Mouse (Mus musculus) spleen, postnatal 36 days (tissue): ENCODE measurements around the gene Rnf213.
A peak's percentile ranks its signal among the peaks of the same experiment; 100 is the strongest.

Source experiments
- DNase-seq, 2 experiments: peaks; one replicate each; pipeline ENCODE4 v3.0.0; 2022; ENCODE audit warnings: low spot score in 2 of 2, mixed read lengths in 1 of 2

Gene Rnf213

GRCm38 (mm10) chr11:119435880-119436872 is 43.3 kb downstream of the Rnf213 start:
- peak; percentile 75 to 76 for DNase-seq

DNA sequence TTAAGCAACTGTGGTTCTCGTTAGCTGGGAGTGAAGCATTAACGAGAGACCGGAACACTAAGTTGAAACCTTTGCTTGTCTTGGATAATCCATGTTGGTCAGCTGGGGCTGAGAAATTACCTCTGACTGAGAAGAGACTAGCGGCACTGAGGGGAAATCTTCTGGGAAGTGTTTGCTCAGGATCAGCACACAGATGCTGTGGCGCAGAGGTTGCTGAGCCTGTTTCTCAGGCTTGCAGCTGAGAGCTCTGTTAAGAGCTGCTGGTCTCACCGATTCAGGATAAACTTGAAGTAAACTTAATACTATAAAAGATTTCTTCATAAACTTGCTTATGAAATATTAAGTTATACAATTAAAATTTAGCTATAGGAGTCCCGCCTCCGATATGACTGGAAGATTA is 45.9 kb downstream of the Rnf213 start:
- no peak for DNase-seq

DNA sequence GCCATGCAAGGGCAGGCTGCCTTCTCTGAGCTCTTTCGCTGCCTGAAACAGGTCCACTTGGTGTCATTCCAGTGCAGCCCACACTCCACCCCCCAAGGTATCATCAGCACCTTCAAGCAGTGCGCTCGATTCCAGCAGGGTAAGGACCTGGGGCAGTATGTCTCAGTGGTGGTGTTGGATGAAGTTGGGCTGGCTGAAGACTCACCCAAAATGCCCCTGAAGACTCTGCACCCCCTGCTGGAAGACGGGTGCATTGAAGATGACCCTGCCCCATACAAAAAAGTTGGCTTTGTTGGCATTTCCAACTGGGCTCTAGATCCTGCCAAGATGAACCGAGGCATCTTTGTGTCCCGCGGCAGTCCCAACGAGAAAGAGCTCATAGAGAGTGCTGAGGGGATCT is 49.3 kb downstream of the Rnf213 start:
- DNase-seq, result no peak

DNA sequence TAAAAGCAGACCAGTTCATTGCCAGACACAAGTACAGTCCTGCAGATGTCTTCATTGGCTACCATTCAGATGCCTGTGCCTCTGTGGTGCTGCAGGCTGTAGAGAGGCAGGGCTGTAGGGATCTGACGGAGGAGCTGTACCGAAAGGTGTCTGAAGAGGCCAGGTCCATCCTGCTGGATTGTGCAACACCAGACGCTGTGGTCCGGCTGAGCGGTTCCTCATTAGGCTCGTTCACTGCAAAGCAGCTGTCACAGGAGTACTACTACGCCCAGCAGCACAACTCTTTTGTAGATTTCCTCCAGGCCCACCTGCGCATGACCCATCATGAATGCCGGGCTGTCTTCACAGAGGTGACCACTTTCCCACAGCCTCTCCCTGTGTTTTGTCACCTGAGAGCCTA is 50.5 kb downstream of the Rnf213 start:
- no peak for DNase-seq

DNA sequence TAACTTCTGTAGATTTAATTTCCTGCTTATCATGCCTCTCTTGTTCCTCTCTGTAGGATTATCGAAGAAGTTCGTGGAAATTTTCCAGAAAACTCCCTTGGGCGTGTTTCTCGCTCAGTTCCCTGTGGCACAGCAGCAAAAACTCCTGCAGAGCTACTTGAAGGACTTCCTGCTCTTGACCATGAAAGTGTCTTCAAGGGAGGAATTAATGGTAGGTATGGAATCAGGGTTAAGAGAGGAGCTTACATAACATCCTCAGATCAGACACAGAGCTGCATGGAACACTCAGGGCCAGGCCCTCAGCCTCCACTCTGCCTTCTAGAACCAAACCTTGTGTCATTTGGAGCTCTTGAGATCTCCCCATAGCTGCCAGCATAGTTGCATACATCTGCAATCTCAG is 63.2 kb downstream of the Rnf213 start:
- DNase-seq, result no peak

DNA sequence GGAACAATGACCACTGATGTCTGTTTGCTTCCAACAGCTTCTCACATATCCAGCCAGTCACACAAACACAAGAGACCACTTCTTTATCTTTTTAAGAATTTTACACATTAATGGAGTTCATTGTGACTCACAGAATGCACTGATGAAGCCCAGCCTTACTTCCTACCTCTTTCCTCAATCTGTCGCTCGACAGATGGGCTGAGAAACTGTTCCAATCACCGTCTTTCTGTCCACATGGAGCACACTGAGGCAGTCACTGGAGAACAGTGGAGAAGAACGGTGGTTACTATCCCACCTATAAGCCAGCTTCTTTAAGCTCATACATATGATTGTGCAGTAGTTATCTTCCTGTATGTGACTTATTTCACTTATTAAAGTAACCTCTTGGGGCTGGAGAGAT is 85.0 kb downstream of the Rnf213 start:
- no peak for DNase-seq

DNA sequence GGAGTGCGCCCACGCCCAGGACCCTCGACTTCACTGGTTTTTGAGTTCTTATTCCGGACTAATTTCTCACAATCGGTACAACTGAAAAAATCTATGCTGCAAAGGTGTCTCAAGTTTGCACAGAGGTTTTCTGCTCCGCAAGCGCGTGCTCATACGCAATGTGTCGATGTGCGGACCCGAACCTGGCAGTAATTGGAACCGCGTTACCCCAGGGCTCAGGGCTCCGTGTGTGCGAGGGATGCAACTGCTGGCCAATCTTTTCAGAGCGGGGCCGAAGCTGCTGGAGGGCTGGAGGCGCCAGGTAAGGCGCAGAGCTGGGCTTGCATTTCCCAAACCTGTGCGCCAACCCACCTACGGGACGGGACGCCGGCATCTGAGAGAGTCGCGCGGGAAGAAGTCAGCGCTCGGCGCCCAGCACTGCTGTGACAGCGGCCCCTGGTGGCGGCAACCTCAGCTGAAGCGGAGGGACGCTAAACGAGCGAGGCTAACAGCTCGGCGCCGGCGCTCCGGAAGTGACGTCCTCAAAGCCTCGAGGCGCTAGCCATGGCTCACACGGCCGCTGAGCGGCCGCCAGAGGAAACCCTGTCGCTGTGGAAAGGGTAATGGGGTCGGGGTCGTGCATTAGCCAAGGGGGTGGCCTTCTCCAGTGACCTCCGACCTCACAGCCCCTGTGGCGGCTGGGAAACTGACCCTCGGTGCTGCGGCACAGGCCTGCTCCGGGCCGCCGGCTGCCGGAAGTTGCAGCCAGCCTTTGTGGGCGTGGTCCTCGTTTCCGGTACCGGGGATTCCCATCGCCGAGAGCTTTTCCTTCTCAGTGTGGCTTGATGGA is 98.2 kb downstream of the Rnf213 start, which contains the start of gene Endov:
TSS of gene Endov (plus strand) at position 487 of the 829 bp plus-strand sequence.
- DNase-seq, result peak; percentile 95

- no peak for DNase-seq
These were observed 98.8 kb downstream of the Rnf213 start for GRCm38 (mm10) chr11:119491690-119492087.

GRCm38 (mm10) chr11:119492830-119493229 is 99.9 kb downstream of the Rnf213 start:
- no peak for DNase-seq

GRCm38 (mm10) chr11:119493516-119493915 is 100.6 kb downstream of the Rnf213 start:
- DNase-seq, result no peak

DNA sequence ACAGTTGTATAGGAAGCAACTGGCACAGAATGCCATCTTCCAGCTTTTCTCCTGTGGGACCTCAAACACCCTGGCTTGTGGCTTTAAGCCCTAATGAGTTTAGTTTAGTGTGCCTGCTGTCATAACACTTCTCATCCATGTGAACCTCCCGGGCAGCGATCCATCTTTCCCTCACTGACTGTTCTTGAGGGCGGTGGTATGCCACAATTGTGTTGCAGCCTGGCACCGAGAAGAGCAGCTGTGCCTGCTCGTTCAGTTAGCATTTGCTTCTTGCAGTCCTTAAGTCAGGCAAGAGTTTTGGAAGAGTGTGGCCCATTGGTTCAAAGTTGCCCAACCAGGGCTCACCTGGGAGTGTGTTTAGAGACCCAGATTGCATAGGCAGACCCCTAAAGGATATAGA is 103.2 kb downstream of the Rnf213 start:
- DNase-seq, result no peak

DNA sequence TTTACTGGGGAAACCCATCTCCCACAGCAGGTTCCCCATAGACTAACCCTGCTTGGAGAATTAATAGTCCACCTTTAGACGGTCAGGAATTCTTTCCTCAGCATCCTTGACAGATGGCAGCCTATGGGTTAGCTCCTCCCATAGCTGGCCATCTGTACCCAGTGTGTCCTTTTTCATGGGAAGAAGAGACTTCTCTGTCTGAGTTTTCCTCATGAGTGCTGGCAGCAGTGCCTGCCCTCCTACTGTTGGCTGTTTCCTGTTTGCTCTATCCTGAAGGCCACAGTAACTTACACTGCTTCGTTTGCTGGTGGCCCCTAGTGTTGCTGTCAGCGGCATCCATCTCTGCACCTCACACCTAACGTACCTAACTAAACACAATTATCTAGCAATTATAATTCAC is 104.6 kb downstream of the Rnf213 start:
- no peak for DNase-seq

- DNase-seq, result no peak
These were observed 106.4 kb downstream of the Rnf213 start for GRCm38 (mm10) chr11:119499297-119499696.

- no peak for DNase-seq
These were observed 107.1 kb downstream of the Rnf213 start for GRCm38 (mm10) chr11:119500011-119500410.

DNA sequence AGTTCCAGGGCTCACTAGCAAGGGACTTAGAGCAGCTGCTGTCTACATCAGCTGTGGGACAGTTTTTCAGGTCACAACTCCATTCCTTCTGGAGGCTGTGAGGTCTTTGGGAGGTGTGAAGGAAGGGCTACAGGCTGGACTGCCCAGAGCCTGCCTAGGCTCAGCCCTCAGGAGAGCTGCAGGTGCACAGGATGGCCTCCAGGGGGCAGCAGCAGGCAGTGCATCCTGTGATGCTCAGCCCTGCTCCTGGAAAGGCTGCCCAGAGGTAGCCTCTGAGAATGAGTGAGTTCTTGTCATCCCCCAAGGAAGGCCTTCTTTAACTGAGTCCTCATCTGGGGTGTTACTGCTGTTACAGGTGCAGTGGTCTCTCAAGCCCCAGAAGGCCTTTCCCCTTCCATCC is 110.8 kb downstream of the Rnf213 start:
- peak; percentile 32 to 48 for DNase-seq

DNA sequence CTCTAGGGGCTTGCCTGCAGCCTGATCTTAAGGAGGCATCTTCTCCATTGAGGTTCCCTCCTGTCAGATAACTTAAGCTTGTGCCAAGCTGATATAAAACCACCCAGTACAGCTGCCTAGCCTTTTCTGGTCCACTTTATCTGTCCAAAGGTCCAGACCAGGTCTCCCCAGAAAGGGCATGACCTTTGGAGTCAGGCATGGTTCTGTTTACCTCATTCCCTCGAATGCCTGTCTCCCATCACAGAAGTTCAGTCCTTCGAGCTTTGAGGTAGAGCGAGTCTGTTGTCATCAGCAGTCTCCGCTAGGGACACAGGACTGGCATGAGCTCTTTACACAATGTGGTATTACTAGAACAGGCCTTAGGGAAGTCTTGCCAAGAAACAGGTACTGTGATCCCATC is 113.5 kb downstream of the Rnf213 start:
- no peak for DNase-seq

- no peak for DNase-seq
These were observed 114.9 kb downstream of the Rnf213 start for GRCm38 (mm10) chr11:119507772-119508171.

DNA sequence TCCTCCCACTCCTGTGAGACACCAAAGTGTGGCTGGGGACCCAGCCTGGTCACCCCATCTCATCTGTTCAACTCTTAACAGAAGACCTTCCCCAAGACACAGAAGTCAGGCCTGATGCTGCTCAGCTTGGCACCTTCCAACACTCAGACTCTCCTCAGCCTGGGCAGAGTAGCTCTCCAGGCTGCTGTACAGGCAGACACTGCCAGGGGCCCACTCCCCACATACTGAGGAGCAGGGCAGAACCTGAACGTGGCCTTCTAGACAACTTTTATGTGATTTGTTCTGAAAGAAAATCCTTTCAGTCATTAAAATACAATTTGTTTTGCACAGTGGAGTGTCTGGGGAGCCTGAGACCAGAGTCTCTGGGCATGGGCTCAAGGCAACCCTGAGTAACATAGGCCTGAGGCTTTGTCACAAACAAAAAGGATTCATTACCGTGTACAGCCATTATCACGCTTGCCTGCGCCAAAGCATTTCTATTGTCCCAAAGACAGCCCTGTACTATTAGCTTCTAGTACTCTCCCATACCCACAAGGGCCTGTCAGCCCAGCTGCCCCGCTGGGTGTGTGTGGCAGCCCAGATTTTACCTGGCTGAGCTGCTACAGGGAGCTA is 116.4 kb downstream of the Rnf213 start:
- DNase-seq, result no peak

GRCm38 (mm10) chr11:119513038-119513659 is 120.2 kb downstream of the Rnf213 start:
- DNase-seq, result no peak

DNA sequence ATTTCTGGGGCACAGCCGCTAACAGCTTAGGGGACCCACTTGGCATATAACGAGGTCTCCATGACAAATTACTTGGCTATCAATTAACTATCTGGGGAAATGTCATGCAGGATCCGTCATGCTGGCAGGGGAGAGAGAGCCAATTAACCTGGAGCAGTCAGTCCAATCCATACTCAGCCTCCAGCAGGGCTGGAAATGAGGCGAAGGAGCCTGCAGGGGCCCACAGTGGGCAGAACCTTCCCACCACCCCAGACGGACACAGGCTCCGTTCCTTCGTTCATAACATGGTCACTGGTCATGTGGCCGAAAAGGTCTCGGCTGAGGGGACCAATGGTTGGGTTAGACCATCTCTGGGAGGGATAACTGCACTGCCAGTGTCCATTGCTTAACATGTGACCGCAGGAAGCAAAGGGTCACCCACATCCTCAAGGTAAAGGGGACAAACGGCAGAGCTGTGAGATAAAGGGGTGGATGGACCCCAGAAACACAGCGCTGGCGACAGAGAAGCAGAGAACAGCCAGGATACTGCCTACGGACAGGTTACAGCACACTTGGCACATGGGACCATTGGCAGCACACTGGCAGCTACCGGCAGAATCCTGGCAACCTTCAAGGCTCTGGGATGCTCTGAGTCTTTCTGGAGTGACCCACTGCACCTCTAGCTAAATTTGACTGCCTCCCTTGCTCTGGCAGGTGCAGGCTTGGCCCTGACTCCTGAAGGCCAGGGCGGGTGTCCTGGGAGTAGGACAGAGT is 121.4 kb downstream of the Rnf213 start:
- no peak for DNase-seq
